Mouse (Mus musculus): Measurements from ENCODE around the gene Treh. TPM values are rescaled to one million over a fixed set of nuclear protein-coding genes. Genes with fewer than 3 reads are reported as not detected.

Gene Treh
- total RNA-seq, 2 experiments from 2014 or later, result not detected

DNA sequence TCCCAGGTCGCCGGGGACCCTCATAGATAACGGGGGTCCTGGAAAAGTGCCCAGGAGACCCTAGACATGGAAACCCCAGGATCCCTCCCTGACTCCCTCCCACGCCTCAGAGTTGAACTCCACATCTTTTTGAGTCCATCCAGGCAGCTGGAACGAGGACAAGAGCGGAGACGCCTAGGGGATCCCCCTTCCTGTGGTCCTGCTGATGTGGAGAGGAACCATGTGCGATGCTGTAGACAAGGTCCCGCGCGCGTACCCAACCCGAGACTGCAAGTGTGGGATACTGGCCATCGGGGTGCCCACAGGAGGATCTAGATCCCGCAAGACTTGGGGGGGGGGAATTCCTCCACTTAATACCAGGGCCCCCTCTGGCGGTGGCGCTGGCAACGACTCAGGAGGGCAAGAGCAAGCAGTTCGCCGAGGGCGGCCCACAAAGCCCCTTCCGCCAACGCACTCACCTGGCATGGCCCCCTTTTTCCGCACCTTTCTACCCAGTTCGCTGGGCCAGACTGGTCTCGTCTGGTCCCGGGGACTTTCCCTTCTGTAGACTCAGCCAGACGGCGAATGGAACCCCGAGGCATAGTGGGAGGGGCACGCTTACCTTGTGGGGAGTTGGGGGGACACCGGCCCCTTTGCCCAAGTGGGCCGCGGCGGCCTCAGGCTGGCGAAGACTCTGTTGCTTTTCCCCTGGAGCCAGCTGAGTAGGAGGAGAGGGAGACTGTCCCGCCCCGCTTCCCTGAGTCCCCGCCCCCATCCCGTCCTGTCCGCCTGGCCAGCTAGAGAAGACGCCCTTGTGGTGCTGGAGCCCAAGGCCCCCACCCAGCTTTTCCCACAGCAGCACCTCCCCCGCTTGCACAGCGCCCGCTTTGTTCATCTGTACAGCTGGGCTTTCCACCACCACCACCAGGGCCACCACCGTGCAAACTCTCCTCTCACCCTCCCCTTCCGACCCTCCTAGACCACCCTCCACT lies 61.8 kb downstream of the Treh start, which contains the start of gene Phldb1:
Gene Phldb1, minus strand, starts transcription at position 675 of the 971 bp plus-strand sequence.
- DNase-seq (ENCODE audit: low spot score), result peak; percentile 77

DNA sequence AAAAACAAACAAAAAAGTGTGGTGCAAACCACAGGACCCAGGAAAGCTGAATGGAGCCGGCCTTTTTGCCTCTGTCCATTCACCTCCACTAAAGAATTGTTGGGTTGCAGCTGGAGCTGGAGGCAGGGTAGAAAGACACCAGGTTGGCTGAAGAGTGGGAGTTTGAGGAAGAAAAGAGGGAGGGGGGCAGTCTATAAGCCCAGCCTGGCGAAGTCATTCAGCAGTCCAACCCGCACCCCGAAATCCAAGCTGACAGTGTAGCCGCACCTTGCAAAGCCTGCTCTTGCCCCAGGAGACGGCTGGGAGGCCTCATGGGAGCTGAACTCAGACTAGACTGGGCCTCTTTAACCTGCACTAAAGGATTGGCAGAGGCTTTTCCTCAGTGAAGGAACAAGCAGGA lies 62.9 kb downstream of the Treh start:
- no peak for DNase-seq (ENCODE audit: low spot score)

Other genes starting within 250 kb of the Treh start
- not detected for gene Foxr1, start 232.1 kb upstream of the Treh start, total RNA-seq (2021)
- under 1 TPM; 0.43 to 0.83 TPM for gene Upk2, start 218.3 kb upstream of the Treh start, total RNA-seq (2021)
- gene Bcl9l, start 190.4 kb upstream of the Treh start, total RNA-seq (2021), result 10 to 100 TPM; 36.0 to 36.6 TPM
- not detected for gene Cxcr5, start 111.4 kb upstream of the Treh start, total RNA-seq (2021)
- 10 to 100 TPM; 68.4 to 69.8 TPM for gene Ddx6, start 68.3 kb upstream of the Treh start, total RNA-seq (2021)
- gene Phldb1, start 62.0 kb downstream of the Treh start, total RNA-seq (2021), result 10 to 100 TPM; 29.0 to 35.9 TPM
- gene Arcn1, start 94.6 kb downstream of the Treh start, total RNA-seq (2021), result 10 to 100 TPM; 70.7 to 81.5 TPM
- gene Ift46, start 94.7 kb downstream of the Treh start, total RNA-seq (2021), result 10 to 100 TPM; 23.3 to 27.5 TPM
- 1 to 10 TPM; 4.2 to 6.5 TPM for gene Tmem25, start 126.1 kb downstream of the Treh start, total RNA-seq (2021)
- gene Ttc36, start 129.8 kb downstream of the Treh start, total RNA-seq (2021), result under 1 TPM in 1 of 2 experiments, not detected in 1; 0.80 TPM
- 10 to 100 TPM; 16.4 to 19.5 TPM for gene Kmt2a, start 208.1 kb downstream of the Treh start, total RNA-seq (2021)
- gene Atp5l, start 247.5 kb downstream of the Treh start, total RNA-seq (2021), result 100 to 1,000 TPM; 671 to 820 TPM